8 mouse cellular contexts compared by ENCODE assay signal in genomic region chr17:56757416-56758123, GRCm38 (mm10). TPM values are rescaled to one million over a fixed set of nuclear protein-coding genes. Genes with fewer than 3 reads are reported as not detected.
A peak's percentile ranks its signal among the peaks of the same experiment; 100 is the strongest.
DNase-seq lines count a peak whose midpoint lies in the region; ATAC-seq and TF ChIP-seq lines count a peak whose summit lies in the region.

Gene Nrtn, minus strand, starts transcription at chr17:56757530.

- no peaks in the 10 kb centered on the region for H3K36me3 ChIP-seq in heart, embryonic 14.5 days (ENCODE audit: control insufficient read depth, insufficient read depth, low read length)
- H3K36me3 ChIP-seq in kidney, postnatal 0 days (ENCODE audit: insufficient read depth, low read length) = no peaks in the 10 kb centered on the region
- H3K36me3 ChIP-seq in lung, embryonic 14.5 days (ENCODE audit: insufficient read depth) = no peaks in the 10 kb centered on the region

- H3K4me1 ChIP-seq in heart, embryonic 14.5 days (ENCODE audit: control insufficient read depth in 2 of 2, insufficient read depth in 2 of 2, low read length in 2 of 2) = peaks cover 6 to 19% of the 10 kb centered on the region in 2 experiments; a peak in 3 of 4 replicates
- peaks cover 17% of the 10 kb centered on the region for H3K4me1 ChIP-seq in kidney, postnatal 0 days (replicated peaks; ENCODE audit: insufficient read depth, low read length)
- peaks cover 4% of the 10 kb centered on the region; the same call in 1 of the 2 replicates for H3K4me1 ChIP-seq in lung, embryonic 14.5 days (ENCODE audit: insufficient read depth)

- H3K9ac ChIP-seq in heart, embryonic 14.5 days (ENCODE audit: low read length) = peak within 1 kb of the TSS; percentile 70
- H3K9ac ChIP-seq in kidney, postnatal 0 days (ENCODE audit: low read depth, low read length) = peak within 1 kb of the TSS; percentile 70
- H3K9ac ChIP-seq in lung, embryonic 14.5 days = peak within 1 kb of the TSS; percentile 55

- H3K27ac ChIP-seq in heart, embryonic 14.5 days (replicated peaks in 1 of 2; ENCODE audit: control insufficient read depth in 1 of 2, insufficient read depth in 1 of 2, low read depth in 2 of 2, low read length in 2 of 2) = no peak within 1 kb of the TSS
- H3K27ac ChIP-seq in kidney, postnatal 0 days = no peak within 1 kb of the TSS; the same call in 1 of the 2 replicates
- H3K27ac ChIP-seq in lung, embryonic 14.5 days (ENCODE audit: low read depth) = no peak within 1 kb of the TSS

- DNase-seq in CD4-positive helper T cell, adult 2 months (ENCODE audit: low read depth, low spot score) = peak; percentile 51
- peak; percentile 74 to 76 for DNase-seq in adrenal gland, postnatal 4 days (ENCODE audit: low spot score in 2 of 2)
- DNase-seq in kidney, postnatal 0 days (ENCODE audit: low spot score) = peak; percentile 88
- DNase-seq in lung, embryonic 14.5 days = peak; percentile 93
- DNase-seq in ovary, adult 18-20 months (ENCODE audit: low spot score) = peak; percentile 78
- DNase-seq in thymus, postnatal 10 days (ENCODE audit: low spot score in 2 of 2) = peak; percentile 72 to 80

- TF ChIP-seq CTCF in kidney, postnatal 0 days (IDR thresholded peaks at IDR 0.05; ENCODE audit: low read depth) = no peak
- no peak for TF ChIP-seq CTCF in lung, embryonic 14.5 days (IDR thresholded peaks at IDR 0.05; ENCODE audit: low read depth)

- H3K9me3 ChIP-seq in heart, embryonic 14.5 days (ENCODE audit: control insufficient read depth, low read length) = no peaks in the 10 kb centered on the region
- H3K9me3 ChIP-seq in kidney, postnatal 0 days (replicated peaks; ENCODE audit: low read length) = no peaks in the 10 kb centered on the region
- no peaks in the 10 kb centered on the region for H3K9me3 ChIP-seq in lung, embryonic 14.5 days (ENCODE audit: low read depth, low read length)

- H3K4me3 ChIP-seq in heart, embryonic 14.5 days (ENCODE audit: control insufficient read depth in 1 of 2, insufficient read depth in 1 of 2, low read depth in 1 of 2, low read length in 2 of 2) = peak within 1 kb of the TSS; percentile 45 to 50
- H3K4me3 ChIP-seq in kidney, postnatal 0 days (replicated peaks; ENCODE audit: low read depth, low read length) = peak within 1 kb of the TSS; percentile 51
- peak within 1 kb of the TSS; percentile 56 for H3K4me3 ChIP-seq in lung, embryonic 14.5 days (ENCODE audit: low read depth, low read length)

- WGBS in heart, embryonic 14.5 days = 2% methylated on average over 43 of the region's 48 CpGs
- WGBS in kidney, postnatal 0 days = under 1% methylated on average over 46 of the region's 48 CpGs
- WGBS in lung, embryonic 14.5 days = under 1% methylated on average over 48 of the region's 48 CpGs

- ATAC-seq in erythroid progenitor cell, adult 5-6 weeks (replicated peaks; ENCODE audit: low FRiP score, poor library complexity, severe bottlenecking) = peak; percentile 75
- peak; percentile 52 for ATAC-seq in heart, embryonic 14.5 days (ENCODE audit: insufficient number of reproducible peaks, insufficient read depth, low FRiP score, low read depth)
- peak; percentile 73 for ATAC-seq in kidney, postnatal 0 days (replicated peaks; ENCODE audit: low FRiP score, low read depth)
- ATAC-seq in lung, embryonic 14.5 days (ENCODE audit: insufficient read depth) = peak; percentile 68

- peaks cover 59% of the 10 kb centered on the region for H3K27me3 ChIP-seq in heart, embryonic 14.5 days (ENCODE audit: control insufficient read depth, insufficient read depth, low read length)
- H3K27me3 ChIP-seq in kidney, postnatal 0 days (ENCODE audit: insufficient read depth, low read length) = peaks cover 13% of the 10 kb centered on the region; the same call in 1 of the 2 replicates
- H3K27me3 ChIP-seq in lung, embryonic 14.5 days (ENCODE audit: insufficient read depth, low read length) = peaks cover 53% of the 10 kb centered on the region

- H3K4me2 ChIP-seq in heart, embryonic 14.5 days (ENCODE audit: low read length) = peak within 1 kb of the TSS; percentile 92
- peak within 1 kb of the TSS; percentile 97 for H3K4me2 ChIP-seq in kidney, postnatal 0 days (ENCODE audit: low read length)
- peak within 1 kb of the TSS; percentile 99 for H3K4me2 ChIP-seq in lung, embryonic 14.5 days

RNA-seq across cellular contexts. Expression of gene Nrtn, which starts in this region (rescaled TPM):
- 1 to 10 TPM; 4.1 to 5.2 TPM for total RNA-seq in adrenal gland, postnatal 4 days (2021)
- not detected in 2 replicates for total RNA-seq in erythroid progenitor cell, adult 5-6 weeks (2015; ENCODE audit: low replicate concordance)
- not detected in 2 replicates for total RNA-seq in erythroid progenitor cell, adult 5-6 weeks (2017; ENCODE audit: low replicate concordance)
- polyA plus RNA-seq in heart, embryonic 14.5 days (2014; fragmentation: Nextera tagmentation; extraction: Ambion mirVana) = 31.0 and 31.5 TPM in 2 replicates
- 8.7 and 11.8 TPM in 2 replicates for polyA plus RNA-seq in kidney, postnatal 0 days (2015; fragmentation: Nextera tagmentation; extraction: Ambion mirVana)
- polyA plus RNA-seq in lung, embryonic 14.5 days (2014; fragmentation: Nextera tagmentation; extraction: Ambion mirVana) = 9.5 and 12.1 TPM in 2 replicates

Comparison
In these comparisons a context has a peak if more than half of its experiments do, and no peak if none do; other contexts are left out.
1. RNA of gene Nrtn (total RNA-seq): 4.1 to 5.2 TPM in adrenal gland, postnatal 4 days; not detected in erythroid progenitor cell, adult 5-6 weeks; every median in the first group is over 4 times any median in the second.
2. Peak in ATAC-seq in erythroid progenitor cell, adult 5-6 weeks; RNA of the gene not detected or under 1 TPM.
3. Peak in every context shown above with its lines, with median percentiles within 50 percentile points of each other: DNase-seq, ATAC-seq, H3K4me2 ChIP-seq, H3K4me3 ChIP-seq and H3K9ac ChIP-seq.